Mouse (Mus musculus) heart, adult 18-20 months (tissue): ENCODE measurements around the gene Tigd2. TPM values are rescaled to one million over a fixed set of nuclear protein-coding genes. Genes with fewer than 3 reads are reported as not detected.
A peak's percentile ranks its signal among the peaks of the same experiment; 100 is the strongest.

Source experiments
- DNase-seq, 2 experiments: peaks; one replicate each; pipeline ENCODE4 v3.0.0; 2021 to 2022; ENCODE audit warnings: mixed read lengths in 1 of 2
- total RNA-seq, 2 experiments: library from RNA; stranded (reverse); gene quantifications; 2 replicates each; pipeline ENCODE4 v1.2.3; 2021

Gene Tigd2
- total RNA-seq, 2 experiments from 2014 or later = 10.7 to 11.3 TPM

GRCm38 (mm10) chr6:59250536-59250935 is 41.9 kb downstream of the Tigd2 start:
- DNase-seq = no peak

- peak; percentile 58 to 61 for DNase-seq
Measured at GRCm38 (mm10) chr6:59255909-59256308, 47.2 kb downstream of the Tigd2 start.

Other genes starting within 250 kb of the Tigd2 start
- 10 to 100 TPM; 20.8 to 29.9 TPM for gene Fam13a, start 184.3 kb upstream of the Tigd2 start, total RNA-seq
- under 1 TPM; 0.32 to 0.69 TPM for gene Gprin3, start 217.4 kb downstream of the Tigd2 start, total RNA-seq